Mouse (Mus musculus) CH12.LX (cell line): ENCODE data around the gene Anks1. TPM values are rescaled to one million over a fixed set of nuclear protein-coding genes. Genes with fewer than 3 reads are reported as not detected.

Experiments used
- DNase-seq: peaks from one replicate; pipeline ENCODE4 v3.0.0-alpha.2; 2013; ENCODE audit errors: extremely low read depth
- H3K27ac ChIP-seq: 2 replicates; pipeline ENCODE4 v1.5.1; 2012; ENCODE audit warnings: low read depth, mild to moderate bottlenecking, control low read depth, moderate library complexity; ENCODE audit not compliant: insufficient read depth
- H3K27me3 ChIP-seq: replicated peaks from 2 replicates; pipeline ENCODE3; 2012; ENCODE audit warnings: inconsistent platforms
- H3K36me3 ChIP-seq, 2 experiments: replicated peaks in 1 of 2; 2 replicates each; pipeline versions ENCODE3 to v1.6.1; 2012; ENCODE audit warnings: inconsistent platforms in 1 of 2, low read length in 1 of 2, mild to moderate bottlenecking in 1 of 2, mixed read lengths in 1 of 2, moderate library complexity in 1 of 2; ENCODE audit not compliant: control insufficient read depth in 1 of 2, insufficient read depth in 1 of 2
- H3K4me1 ChIP-seq, 2 experiments: 2 replicates each; pipeline ENCODE4 v1.6.1; 2012; ENCODE audit warnings: inconsistent platforms in 1 of 2, moderate library complexity in 1 of 2; ENCODE audit not compliant: insufficient read depth in 2 of 2, control insufficient read depth in 1 of 2
- H3K4me2 ChIP-seq: 2 replicates; pipeline ENCODE4 v1.6.1; 2012; ENCODE audit warnings: low read depth, mild to moderate bottlenecking, control low read depth; ENCODE audit not compliant: poor library complexity, insufficient read depth, severe bottlenecking
- H3K4me3 ChIP-seq, 3 experiments: fragments of 150-350 bp in 1 of 3; sonication (generic) in 1 of 3; replicated peaks in 1 of 3; 2 replicates each; pipeline versions ENCODE3 to v1.5.1; 2011 to 2012; ENCODE audit warnings: low read depth in 2 of 3, low read length in 2 of 3, mild to moderate bottlenecking in 2 of 3, moderate library complexity in 2 of 3, control low read depth in 1 of 3, improper control_type of control experiment in 1 of 3, inconsistent platforms in 1 of 3, mixed read lengths in 1 of 3; ENCODE audit not compliant: poor library complexity in 1 of 3
- H3K79me2 ChIP-seq: replicated peaks from 2 replicates; pipeline ENCODE4 v1.6.1; 2012; ENCODE audit warnings: mild to moderate bottlenecking, moderate library complexity; ENCODE audit not compliant: control insufficient read depth, poor library complexity, insufficient read depth, severe bottlenecking; ENCODE audit errors: extremely low read depth
- H3K9ac ChIP-seq: 2 replicates; pipeline ENCODE4 v1.6.1; 2012; ENCODE audit warnings: low read depth, mild to moderate bottlenecking, control low read depth, moderate library complexity; ENCODE audit not compliant: insufficient read depth
- H3K9me3 ChIP-seq: replicated peaks from 2 replicates; pipeline ENCODE3; 2012; ENCODE audit warnings: low read length, inconsistent platforms, mixed read lengths
- BHLHE40 ChIP-seq: IDR thresholded peaks from 2 replicates; pipeline ENCODE4 v1.6.1; 2011; ENCODE audit warnings: mild to moderate bottlenecking, low read depth, low read length, improper control_type of control experiment
- CHD2 ChIP-seq: IDR thresholded peaks from 2 replicates; pipeline ENCODE4 v1.6.1; 2011; ENCODE audit warnings: low read length, improper control_type of control experiment
- CTCF ChIP-seq, 2 experiments: IDR thresholded peaks in 1 of 2; conservative IDR thresholded peaks in 1 of 2; 2 replicates each; pipeline ENCODE4 v1.5.1; 2011 to 2012; ENCODE audit warnings: low read depth in 2 of 2, low read length in 2 of 2, improper control_type of control experiment in 1 of 2, inconsistent platforms in 1 of 2, mild to moderate bottlenecking in 1 of 2, moderate library complexity in 1 of 2
- ELF1 ChIP-seq: IDR thresholded peaks from 2 replicates; pipeline ENCODE4 v1.6.1; 2014; ENCODE audit warnings: low read depth, mild to moderate bottlenecking, inconsistent platforms, low read length, improper control_type of control experiment
- EP300 ChIP-seq: IDR thresholded peaks from 2 replicates; pipeline ENCODE4 v1.6.1; 2011; ENCODE audit warnings: low read length, improper control_type of control experiment
- ETS1 ChIP-seq: conservative IDR thresholded peaks from 2 replicates; pipeline ENCODE4 v1.6.1; 2012; ENCODE audit warnings: low read depth, mild to moderate bottlenecking, inconsistent platforms, low read length, improper control_type of control experiment, moderate library complexity
- GABPA ChIP-seq: IDR thresholded peaks from 2 replicates; pipeline ENCODE4 v1.6.1; 2012; ENCODE audit warnings: low read depth, low read length, improper control_type of control experiment, inconsistent platforms; ENCODE audit not compliant: insufficient replicate concordance
- IRF4 ChIP-seq: IDR thresholded peaks from 2 replicates; pipeline ENCODE4 v1.6.1; 2014; ENCODE audit warnings: low read depth, mild to moderate bottlenecking, inconsistent platforms, low read length, improper control_type of control experiment
- JUN ChIP-seq: IDR thresholded peaks from 2 replicates; pipeline ENCODE4 v1.6.1; 2011; ENCODE audit warnings: low read depth, mild to moderate bottlenecking, low read length, improper control_type of control experiment, moderate library complexity; ENCODE audit not compliant: insufficient read depth
- JUND ChIP-seq: conservative IDR thresholded peaks from 2 replicates; pipeline ENCODE4 v1.6.1; 2011; ENCODE audit warnings: low read depth, low read length, improper control_type of control experiment
- MAFK ChIP-seq: IDR thresholded peaks from 2 replicates; pipeline ENCODE4 v1.6.1; 2011; ENCODE audit warnings: low read length, improper control_type of control experiment; ENCODE audit not compliant: insufficient replicate concordance
- MAX ChIP-seq: IDR thresholded peaks from 2 replicates; pipeline ENCODE4 v1.6.1; 2011; ENCODE audit warnings: low read length, improper control_type of control experiment
- MEF2A ChIP-seq: IDR thresholded peaks from 2 replicates; pipeline ENCODE4 v1.6.1; 2014; ENCODE audit warnings: low read depth, mild to moderate bottlenecking, inconsistent platforms, low read length, improper control_type of control experiment, borderline replicate concordance
- MXI1 ChIP-seq: IDR thresholded peaks from 2 replicates; pipeline ENCODE4 v1.6.1; 2011; ENCODE audit warnings: mild to moderate bottlenecking, low read depth, low read length, improper control_type of control experiment
- MYC ChIP-seq: IDR thresholded peaks from 2 replicates; pipeline ENCODE4 v1.6.1; 2011; ENCODE audit warnings: low read depth, mild to moderate bottlenecking, improper control_type of control experiment, low read length
- NELFE ChIP-seq: IDR thresholded peaks from 2 replicates; pipeline ENCODE4 v1.6.1; 2011; ENCODE audit warnings: low read depth, low read length, improper control_type of control experiment
- NRF1 ChIP-seq: IDR thresholded peaks from 2 replicates; pipeline ENCODE4 v1.6.1; 2014; ENCODE audit warnings: low read depth, mild to moderate bottlenecking, inconsistent platforms, low read length, improper control_type of control experiment, moderate library complexity
- PAX5 ChIP-seq: IDR thresholded peaks from 2 replicates; pipeline ENCODE4 v1.6.1; 2012; ENCODE audit warnings: low read length, inconsistent platforms, mixed read lengths
- RAD21 ChIP-seq: IDR thresholded peaks from 2 replicates; pipeline ENCODE4 v1.6.1; 2011; ENCODE audit warnings: low read depth, mild to moderate bottlenecking, low read length, improper control_type of control experiment, moderate library complexity
- SMC3 ChIP-seq: IDR thresholded peaks from 2 replicates; pipeline ENCODE4 v1.6.1; 2011; ENCODE audit warnings: low read depth, low read length, improper control_type of control experiment
- TBP ChIP-seq: conservative IDR thresholded peaks from 2 replicates; pipeline ENCODE4 v1.6.1; 2011; ENCODE audit warnings: low read depth, low read length, improper control_type of control experiment
- TCF12 ChIP-seq: IDR thresholded peaks from 2 replicates; pipeline ENCODE4 v1.6.1; 2014; ENCODE audit warnings: low read depth, mild to moderate bottlenecking, inconsistent platforms, low read length, improper control_type of control experiment
- UBTF ChIP-seq: IDR thresholded peaks from 2 replicates; pipeline ENCODE4 v1.6.1; 2012; ENCODE audit warnings: low read depth, mild to moderate bottlenecking, inconsistent platforms, low read length, improper control_type of control experiment, moderate library complexity
- USF2 ChIP-seq: conservative IDR thresholded peaks from 2 replicates; pipeline ENCODE4 v1.6.1; 2011; ENCODE audit warnings: low read depth, low read length, improper control_type of control experiment
- ZC3H11A ChIP-seq: IDR thresholded peaks from 2 replicates; pipeline ENCODE4 v1.6.1; 2012; ENCODE audit warnings: low read depth, mild to moderate bottlenecking, inconsistent platforms, low read length, improper control_type of control experiment
- ZKSCAN1 ChIP-seq: IDR thresholded peaks from 2 replicates; pipeline ENCODE4 v1.6.1; 2012; ENCODE audit warnings: low read depth, inconsistent platforms, low read length, improper control_type of control experiment, borderline replicate concordance
- ZNF384 ChIP-seq: IDR thresholded peaks from 2 replicates; pipeline ENCODE4 v1.6.1; 2012; ENCODE audit warnings: low read depth, low read length, improper control_type of control experiment, inconsistent platforms
- dilution Hi-C: fragments of 300-500 bp; cut with MboI; formaldehyde crosslinking; loops from 2 replicates; pipeline ENCODE4 v1.14.3; 2020; ENCODE audit warnings: low sequenced_read_pairs; ENCODE audit not compliant: extremely low pct_unique_long_range_greater_than_20kb, extremely low pct_ligation_motif_present
- in situ Hi-C: fragments of 300-500 bp; cut with MboI; formaldehyde crosslinking; loops from 3 replicates; pipeline ENCODE4 v1.14.3; 2019; ENCODE audit warnings: low sequenced_read_pairs, low pct_ligation_motif_present, low pct_unique_long_range_greater_than_20kb, mixed read lengths
- polyA plus RNA-seq: library from polyadenylated mRNA; unstranded; fragments of >175 nt; gene quantifications from 2 replicates; pipeline ENCODE4 v1.2.1, GENCODE M21; 2012; ENCODE audit warnings: low read depth; ENCODE audit not compliant: insufficient read length
- total RNA-seq, 2 experiments: library from RNA; depleted of rRNA; stranded (reverse); fragments of 300-350 nt in 1 of 2; fragments of >200 nt in 1 of 2; gene quantifications; 2 replicates each; pipeline ENCODE4 v1.2.3; 2012 to 2014

The Anks1 gene
- total and polyA plus RNA-seq, 3 experiments = 5.8 to 9.3 (median 9.0) TPM

GRCm38 (mm10) chr17:28080045-28080816, 171.1 kb downstream of the Anks1 start, which contains the start of gene Tcp11:
TSS of gene Tcp11 (minus strand) at chr17:28080639.
- no peak for TF ChIP-seq MEF2A
- no peak for TF ChIP-seq ZNF384
- no peak for TF ChIP-seq EP300
- TF ChIP-seq TCF12 = no peak
- no peak for TF ChIP-seq USF2
- no peak for TF ChIP-seq CTCF (conservative IDR thresholded peaks at IDR 0.05 in 1 of 2, IDR thresholded peaks at IDR 0.05 in 1 of 2; ENCODE audit: low read depth in 2 of 2, low read length in 2 of 2)
- TF ChIP-seq SMC3 = no peak
- TF ChIP-seq BHLHE40 = no peak
- TF ChIP-seq ELF1 = no peak
- no peak for TF ChIP-seq MAFK
- TF ChIP-seq CHD2 = no peak
- TF ChIP-seq ETS1 = no peak
- no peak for TF ChIP-seq IRF4
- no peak for TF ChIP-seq PAX5
- no peak for TF ChIP-seq RAD21
- TF ChIP-seq ZKSCAN1 = no peak
- no peak for TF ChIP-seq UBTF
- TF ChIP-seq ZC3H11A = no peak
- no peak for TF ChIP-seq NRF1
- no peak for TF ChIP-seq MYC
- Histone ChIP-seq H3K79me2 (no peaks in the 10 kb centered on the region), H3K9ac (0 out of 2 replicates have a peak within 1 kb of the TSS, but pooled peaks have one; percentile 10), H3K4me3 (peak within 1 kb of the TSS; percentile 34 to 47 (median 43)), H3K9me3 (peaks cover 5% of the 10 kb centered on the region), H3K4me1 (peaks cover 6 to 12% of the 10 kb centered on the region in 2 experiments; a peak in 3 of 4 replicates), H3K4me2 (peak within 1 kb of the TSS; percentile 43), H3K27ac (no peak within 1 kb of the TSS), H3K27me3 (peaks cover 38% of the 10 kb centered on the region), H3K36me3 (no peaks in the 10 kb centered on the region)
- dilution Hi-C loops = no loop called here
- DNase-seq = no peak
- in situ Hi-C loops = loop anchor here (5.0 to 25.0 kb wide), 2 partner anchors 82 to 232 kb away; partner anchors contain the start of gene Fance

GRCm38 (mm10) chr17:28080817-28081165, 171.7 kb downstream of the Anks1 start:
- dilution Hi-C loops (no loop called here), in situ Hi-C loops (loop anchor here (5.0 to 25.0 kb wide), 2 partner anchors 82 to 232 kb away; partner anchors contain the start of gene Fance)
- DNase-seq = no peak
- H3K4me2 ChIP-seq = no peak overlapping the region
- H3K27ac ChIP-seq = no peak overlapping the region
- TF ChIP-seq NELFE (no peak), MXI1 (no peak), JUND (no peak), ZNF384 (no peak), TBP (no peak), ZC3H11A (no peak), IRF4 (no peak), ETS1 (no peak), GABPA (no peak), USF2 (no peak), MAX (no peak), JUN (no peak)
- H3K27me3 ChIP-seq = peaks cover 38% of the 10 kb centered on the region
- no peak overlapping the region for H3K9ac ChIP-seq
- H3K9me3 ChIP-seq = peaks cover 5% of the 10 kb centered on the region
- H3K4me1 ChIP-seq = peaks cover 6 to 17% of the 10 kb centered on the region in 2 experiments; a peak in 3 of 4 replicates
- no peaks in the 10 kb centered on the region for H3K36me3 ChIP-seq
- no peak overlapping the region for H3K4me3 ChIP-seq
- no peaks in the 10 kb centered on the region for H3K79me2 ChIP-seq
